20 mouse cellular contexts compared by ENCODE assay signal in genomic region chr5:21851679-21852340, GRCm38 (mm10). TPM values are rescaled to one million over a fixed set of nuclear protein-coding genes. Genes with fewer than 3 reads are reported as not detected.
DNase-seq lines count a peak whose midpoint lies in the region; ATAC-seq lines count a peak whose summit lies in the region.
"Had no signal": no experiment of that assay in that cellular context is flagged by ENCODE, and none has a peak within 500 bp of the region (broad histone marks: within the 10 kb centered on the region; RNA-seq: fewer than 3 reads in every experiment).

No protein-coding gene starts in this region.

- 54% methylated on average over 10 of the region's 10 CpGs for WGBS in midbrain, embryonic 13.5 days
- WGBS in midbrain, embryonic 10.5 days: 73% methylated on average over 10 of the region's 10 CpGs

- H3K4me3 ChIP-seq in midbrain, embryonic 13.5 days (replicated peaks): no peak overlapping the region
- no peak overlapping the region for H3K4me3 ChIP-seq in midbrain, embryonic 10.5 days

- H3K9ac ChIP-seq in midbrain, embryonic 13.5 days (replicated peaks): no peak overlapping the region

- peak; percentile 22 for DNase-seq in heart, adult 11 months
- no peak for DNase-seq in heart, postnatal 4 days
- no peak for DNase-seq in midbrain, embryonic 10.5 days (ENCODE audit: low spot score)
- peak; percentile 41 for DNase-seq in layer of hippocampus, adult 9-11 months
- DNase-seq in retina, embryonic 14.5 days (ENCODE audit: low spot score): peak; percentile 45
- no peak for DNase-seq in cerebellum, adult 8-10 months
- DNase-seq: adrenal gland, postnatal 36 days; heart, adult 18-20 months; heart, postnatal 10 days; kidney, postnatal 14 days; right cerebral cortex, postnatal 4 days; thymus, adult 2 months had no signal

- no peak overlapping the region for H3K4me2 ChIP-seq in midbrain, embryonic 13.5 days (replicated peaks)

- no peaks in the 10 kb centered on the region for H3K36me3 ChIP-seq in midbrain, embryonic 13.5 days
- no peaks in the 10 kb centered on the region for H3K36me3 ChIP-seq in midbrain, embryonic 10.5 days

- ATAC-seq in midbrain, embryonic 13.5 days: peak; percentile 78
- ATAC-seq in inflammation-experienced regulatory T-cells, adult 6 months: no peak
- ATAC-seq: intestine, embryonic 16.5 days; lung, postnatal 0 days had no signal

- no peak overlapping the region for H3K27ac ChIP-seq in midbrain, embryonic 13.5 days
- no peak overlapping the region for H3K27ac ChIP-seq in midbrain, embryonic 10.5 days (replicated peaks)

- H3K27me3 ChIP-seq in midbrain, embryonic 13.5 days: no peaks in the 10 kb centered on the region
- H3K27me3 ChIP-seq in midbrain, embryonic 10.5 days (ENCODE audit: low read depth, poor library complexity, severe bottlenecking): no peaks in the 10 kb centered on the region

- H3K9me3 ChIP-seq in midbrain, embryonic 13.5 days: no peaks in the 10 kb centered on the region
- no peaks in the 10 kb centered on the region for H3K9me3 ChIP-seq in midbrain, embryonic 10.5 days (replicated peaks)

- no peaks in the 10 kb centered on the region for H3K4me1 ChIP-seq in midbrain, embryonic 13.5 days (replicated peaks)
- no peaks in the 10 kb centered on the region for H3K4me1 ChIP-seq in midbrain, embryonic 10.5 days

RNA-seq across cellular contexts. Expression of gene Slc26a5, which starts 13.6 kb away (rescaled TPM):
- not detected for total RNA-seq in heart, postnatal 4 days (2021)
- polyA plus RNA-seq in midbrain, embryonic 13.5 days (2015; fragmentation: Nextera tagmentation; extraction: Ambion mirVana): 0.05 and 0.14 TPM in 2 replicates
- polyA plus RNA-seq in midbrain, embryonic 10.5 days (2016; fragmentation: Nextera tagmentation; extraction: Ambion mirVana): 0.05 TPM in 1 of 2 replicates, not detected in the other
- not detected for polyA plus RNA-seq in inflammation-experienced regulatory T-cells, adult 6 months (2017; shearing (Covaris generic))
- total RNA-seq: adrenal gland, postnatal 36 days; common myeloid progenitor, adult 5-6 weeks; gastrocnemius, adult 18-20 months; heart, adult 18-20 months; heart, postnatal 10 days; liver, adult 2 months; neutrophil, adult 5-6 weeks had no signal
- polyA plus RNA-seq: liver, adult 2 months; lung, postnatal 0 days; thymus, adult 2 months had no signal

Comparison
In these comparisons a context has a peak if more than half of its experiments do, and no peak if none do; other contexts are left out.
1. DNase-seq: peak in heart, adult 11 months (single experiment), layer of hippocampus, adult 9-11 months (single experiment) and retina, embryonic 14.5 days (single experiment); none in heart, postnatal 4 days (single experiment), midbrain, embryonic 10.5 days (single experiment) and cerebellum, adult 8-10 months (single experiment).